Mouse (Mus musculus): ENCODE results near the gene Ndufab1. TPM values are rescaled to one million over a fixed set of nuclear protein-coding genes. Genes with fewer than 3 reads are reported as not detected.
A peak's percentile ranks its signal among the peaks of the same experiment; 100 is the strongest.

The Ndufab1 gene
- total RNA-seq (2012; rRNA removed) (161 and 172 TPM in 2 replicates), polyA plus RNA-seq (2012; ENCODE audit: insufficient read depth in 1 of 2, insufficient read length in 2 of 2, low read depth in 1 of 2, low replicate concordance in 2 of 2, missing spikeins in 1 of 2) (100 to 1,000 TPM; 119 to 452 TPM)

DNA sequence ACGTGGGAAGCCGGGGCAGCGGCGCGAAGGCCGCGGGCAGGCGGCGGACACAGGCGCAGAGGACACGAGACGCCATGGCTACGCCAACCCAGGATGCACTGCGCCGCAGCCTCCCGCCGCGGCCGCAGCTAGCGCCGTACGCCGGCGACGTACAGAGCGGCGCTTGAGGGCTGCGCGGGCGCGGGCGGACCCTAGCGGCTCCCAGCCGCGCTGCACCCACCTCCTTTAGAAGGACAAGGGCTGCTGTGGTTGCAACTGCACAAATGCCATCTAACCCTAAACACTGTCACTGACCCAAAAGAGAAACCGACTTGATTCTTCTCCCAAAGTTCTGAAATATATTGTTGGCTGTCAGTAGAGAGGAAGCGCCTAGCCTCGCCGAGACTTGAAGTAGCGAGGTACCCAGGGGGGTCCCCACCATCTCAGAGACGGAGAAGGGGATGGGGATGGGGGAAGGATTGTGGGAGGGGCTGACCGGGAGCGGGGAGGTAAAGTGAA, at the start of gene Ndufab1:
Ndufab1 (minus strand) TSS at position 140 of the 498 bp plus-strand sequence.
- peaks cover 6 to 22% of the 10 kb centered on the region in 2 experiments; a peak in 3 of 4 replicates for H3K4me1 ChIP-seq (ENCODE audit: control insufficient read depth in 1 of 2, insufficient read depth in 2 of 2, low read length in 2 of 2)
- peaks cover 10 to 17% of the 10 kb centered on the region in 2 experiments for H3K36me3 ChIP-seq (ENCODE audit: control insufficient read depth in 1 of 2, insufficient read depth in 2 of 2, low read length in 2 of 2)
- peak; percentile 94 for DNase-seq (ENCODE audit: low read depth, low spot score)
- no peaks in the 10 kb centered on the region for H3K9me3 ChIP-seq (replicated peaks; ENCODE audit: insufficient read depth, low read length)
- peaks cover 25% of the 10 kb centered on the region for H3K79me2 ChIP-seq (ENCODE audit: control insufficient read depth, insufficient read depth, low read length, poor library complexity)
- H3K4me3 ChIP-seq (ENCODE audit: control insufficient read depth in 1 of 2, insufficient read depth in 1 of 2, low read depth in 2 of 2, low read length in 2 of 2), result peak within 1 kb of the TSS; percentile 82 to 88
- peak within 1 kb of the TSS; percentile 78 for H3K9ac ChIP-seq (ENCODE audit: control insufficient read depth, low read depth, low read length, poor library complexity, severe bottlenecking)
- H3K27me3 ChIP-seq (ENCODE audit: control insufficient read depth in 1 of 2, insufficient read depth in 2 of 2, low read length in 2 of 2), result no peaks in the 10 kb centered on the region
- H3K27ac ChIP-seq (ENCODE audit: control insufficient read depth, low read depth, low read length), result no peak within 1 kb of the TSS; the same call in 1 of the 2 replicates
- TF ChIP-seq USF2 (IDR thresholded peaks at IDR 0.05; ENCODE audit: borderline replicate concordance in 1 of 2, insufficient read depth in 1 of 2, low read depth in 1 of 2, low read length in 2 of 2) (no peak), MAX (IDR thresholded peaks at IDR 0.05; ENCODE audit: low read length) (peak; percentile 71; the same call in 1 of the 2 replicates), MXI1 (IDR thresholded peaks at IDR 0.05; ENCODE audit: low read depth, low read length) (peak; percentile 74), CTCF (IDR thresholded peaks at IDR 0.05 in 2 of 3, conservative IDR thresholded peaks at IDR 0.05 in 1 of 3; ENCODE audit: control insufficient read depth in 1 of 3, insufficient read depth in 1 of 3, low read depth in 2 of 3, low read length in 3 of 3, poor library complexity in 1 of 3, severe bottlenecking in 1 of 3) (peak; percentile 66 to 86 (median 82)), TBP (IDR thresholded peaks at IDR 0.05; ENCODE audit: low read depth, low read length) (peak; percentile 40; the same call in 1 of the 2 replicates), GABPA (IDR thresholded peaks at IDR 0.05; ENCODE audit: low read depth, low read length) (peak; percentile 68; the same call in 1 of the 2 replicates), E2F4 (IDR thresholded peaks at IDR 0.05; ENCODE audit: borderline replicate concordance, low read depth, low read length) (peak; percentile 49; the same call in 1 of the 2 replicates), POLR2A (IDR thresholded peaks at IDR 0.05; ENCODE audit: control insufficient read depth in 1 of 2, insufficient read depth in 1 of 2, low read depth in 1 of 2, low read length in 2 of 2, poor library complexity in 1 of 2) (peak; percentile 62 to 83; a peak in 3 of 4 replicates), CHD2 (IDR thresholded peaks at IDR 0.05; ENCODE audit: low read length) (no peak), RAD21 (IDR thresholded peaks at IDR 0.05; ENCODE audit: low read depth, low read length) (no peak), JUND (IDR thresholded peaks at IDR 0.05; ENCODE audit: low read depth, low read length) (no peak), POLR2AphosphoS2 (IDR thresholded peaks at IDR 0.05; ENCODE audit: low read length) (peak; percentile 13; the same call in 1 of the 2 replicates), ZNF384 (IDR thresholded peaks at IDR 0.05; ENCODE audit: low read depth, low read length) (no peak), MAZ (IDR thresholded peaks at IDR 0.05; ENCODE audit: low read depth, low read length) (0 out of 2 replicates have a peak, but pooled peaks have one; percentile 61), POLR2AphosphoS5 (IDR thresholded peaks at IDR 0.05; ENCODE audit: borderline replicate concordance, low read depth, low read length) (no peak), ZC3H11A (IDR thresholded peaks at IDR 0.05; ENCODE audit: low read depth, low read length) (no peak), ETS1 (IDR thresholded peaks at IDR 0.05; ENCODE audit: low read depth, low read length) (no peak), MAFK (IDR thresholded peaks at IDR 0.05; ENCODE audit: borderline replicate concordance, low read depth, low read length) (no peak), CHD1 (IDR thresholded peaks at IDR 0.05; ENCODE audit: low read depth, low read length) (no peak), MYC (IDR thresholded peaks at IDR 0.05; ENCODE audit: low read depth, low read length) (no peak), GATA1 (IDR thresholded peaks at IDR 0.05; ENCODE audit: low read depth, low read length) (no peak), USF1 (IDR thresholded peaks at IDR 0.05; ENCODE audit: low read depth, low read length) (no peak), SIN3A (IDR thresholded peaks at IDR 0.05; ENCODE audit: low read length) (peak; percentile 73), ZMIZ1 (IDR thresholded peaks at IDR 0.05; ENCODE audit: low read depth, low read length) (no peak; the same call in 1 of the 2 replicates), UBTF (IDR thresholded peaks at IDR 0.05; ENCODE audit: borderline replicate concordance, insufficient read depth, low read depth, low read length) (no peak), BHLHE40 (IDR thresholded peaks at IDR 0.05; ENCODE audit: borderline replicate concordance, low read depth, low read length) (no peak), TCF12 (IDR thresholded peaks at IDR 0.05; ENCODE audit: low read depth, low read length) (0 out of 2 replicates have a peak, but pooled peaks have one; percentile 61), TAL1 (IDR thresholded peaks at IDR 0.05; ENCODE audit: low read length) (no peak), EP300 (IDR thresholded peaks at IDR 0.05; ENCODE audit: low read depth in 1 of 2, low read length in 2 of 2) (0 out of 4 replicates have a peak, but pooled peaks of 1 of the 2 experiments have one; percentile 6), ZKSCAN1 (IDR thresholded peaks at IDR 0.05; ENCODE audit: low read depth, low read length) (no peak), RCOR1 (IDR thresholded peaks at IDR 0.05; ENCODE audit: low read depth, low read length) (no peak), SMC3 (IDR thresholded peaks at IDR 0.05; ENCODE audit: low read depth, low read length) (0 out of 2 replicates have a peak, but pooled peaks have one; percentile 5), NELFE (IDR thresholded peaks at IDR 0.05; ENCODE audit: low read depth, low read length) (peak; percentile 72), KAT2A (conservative IDR thresholded peaks at IDR 0.05; ENCODE audit: low read depth, low read length) (peak; percentile 71; the same call in 1 of the 2 replicates), MEF2A (IDR thresholded peaks at IDR 0.05; ENCODE audit: extremely low read depth, insufficient replicate concordance, low read depth, low read length, poor library complexity, severe bottlenecking) (no peak), MYB (IDR thresholded peaks at IDR 0.05; ENCODE audit: low read depth, low read length) (no peak)
